Mouse (Mus musculus): ENCODE results near the gene Ylpm1. TPM values are rescaled to one million over a fixed set of nuclear protein-coding genes. Genes with fewer than 3 reads are reported as not detected.

Gene Ylpm1
- total and polyA plus RNA-seq, 2 experiments from 2014 or later: 29.2 to 43.2 TPM

- Histone ChIP-seq H3K4me1 (ENCODE audit: insufficient read depth, low read length) (0 out of 2 replicates have a peak, but pooled peaks cover 3% of the 10 kb centered on the region), H3K9me3 (ENCODE audit: low read length) (no peaks in the 10 kb centered on the region), H3K27me3 (ENCODE audit: insufficient read depth, low read length) (no peaks in the 10 kb centered on the region), H3K4me2 (ENCODE audit: low read depth, low read length, poor library complexity, severe bottlenecking) (no peak overlapping the region), H3K27ac (ENCODE audit: low read depth, low read length) (no peak overlapping the region; the same call in 1 of the 2 replicates), H3K4me3 (ENCODE audit: low read depth, low read length) (no peak overlapping the region), H3K9ac (replicated peaks; ENCODE audit: low read length, poor library complexity, severe bottlenecking) (no peak overlapping the region), H3K36me3 (ENCODE audit: insufficient read depth, low read length) (no peaks in the 10 kb centered on the region)
- ATAC-seq (ENCODE audit: low FRiP score): no peak
- no peak for DNase-seq (ENCODE audit: low spot score)
- 84% methylated on average over 11 of the region's 11 CpGs for WGBS
- TF ChIP-seq CTCF (IDR thresholded peaks at IDR 0.05): no peak
Measured at GRCm38 (mm10) chr12:85095146-85095545, 99.0 kb downstream of the Ylpm1 start.

GRCm38 (mm10) chr12:85095859-85096258 lies 99.7 kb downstream of the Ylpm1 start:
- Histone ChIP-seq H3K4me2 (ENCODE audit: low read depth, low read length, poor library complexity, severe bottlenecking) (no peak overlapping the region), H3K36me3 (ENCODE audit: insufficient read depth, low read length) (no peaks in the 10 kb centered on the region), H3K4me1 (ENCODE audit: insufficient read depth, low read length) (0 out of 2 replicates have a peak, but pooled peaks cover 3% of the 10 kb centered on the region), H3K27me3 (ENCODE audit: insufficient read depth, low read length) (no peaks in the 10 kb centered on the region), H3K9me3 (ENCODE audit: low read length) (no peaks in the 10 kb centered on the region), H3K9ac (replicated peaks; ENCODE audit: low read length, poor library complexity, severe bottlenecking) (no peak overlapping the region), H3K27ac (ENCODE audit: low read depth, low read length) (no peak overlapping the region), H3K4me3 (ENCODE audit: low read depth, low read length) (no peak overlapping the region)
- TF ChIP-seq CTCF (IDR thresholded peaks at IDR 0.05): no peak
- no peak for DNase-seq (ENCODE audit: low spot score)
- no peak for ATAC-seq (ENCODE audit: low FRiP score)
- 74% methylated on average over 7 of the region's 7 CpGs for WGBS

DNA sequence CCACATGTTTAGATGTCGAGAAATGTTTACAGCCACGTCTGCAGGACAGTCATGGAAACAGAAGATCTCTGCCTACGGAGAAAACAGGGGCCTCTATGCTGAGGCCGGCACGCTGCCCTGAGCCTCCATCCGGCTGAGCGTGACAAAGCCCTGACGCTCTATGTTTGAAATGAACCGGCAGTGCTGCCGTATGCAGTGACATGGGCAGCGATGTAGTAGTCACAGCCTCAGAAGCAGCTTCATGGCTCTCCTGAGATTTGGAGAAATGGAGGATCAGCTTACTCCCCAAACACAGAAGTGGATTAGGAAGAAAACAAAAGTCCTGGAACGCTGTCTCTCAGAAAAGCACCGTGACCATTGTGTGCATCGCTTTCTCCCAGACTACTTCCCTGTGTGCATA lies 104.9 kb downstream of the Ylpm1 start:
- Histone ChIP-seq H3K27ac (ENCODE audit: low read depth, low read length) (no peak overlapping the region), H3K4me1 (ENCODE audit: insufficient read depth, low read length) (no peaks in the 10 kb centered on the region), H3K9ac (replicated peaks; ENCODE audit: low read length, poor library complexity, severe bottlenecking) (no peak overlapping the region; the same call in 1 of the 2 replicates), H3K4me2 (ENCODE audit: low read depth, low read length, poor library complexity, severe bottlenecking) (0 out of 2 replicates have a peak overlapping the region, but pooled peaks have one; percentile 15), H3K4me3 (ENCODE audit: low read depth, low read length) (no peak overlapping the region), H3K27me3 (ENCODE audit: insufficient read depth, low read length) (no peaks in the 10 kb centered on the region), H3K9me3 (ENCODE audit: low read length) (no peaks in the 10 kb centered on the region), H3K36me3 (ENCODE audit: insufficient read depth, low read length) (no peaks in the 10 kb centered on the region)
- no peak for TF ChIP-seq CTCF (IDR thresholded peaks at IDR 0.05)
- 15% methylated on average over 14 of the region's 14 CpGs for WGBS
- DNase-seq (ENCODE audit: low spot score): peak; percentile 6
- ATAC-seq (ENCODE audit: low FRiP score): no peak

DNA sequence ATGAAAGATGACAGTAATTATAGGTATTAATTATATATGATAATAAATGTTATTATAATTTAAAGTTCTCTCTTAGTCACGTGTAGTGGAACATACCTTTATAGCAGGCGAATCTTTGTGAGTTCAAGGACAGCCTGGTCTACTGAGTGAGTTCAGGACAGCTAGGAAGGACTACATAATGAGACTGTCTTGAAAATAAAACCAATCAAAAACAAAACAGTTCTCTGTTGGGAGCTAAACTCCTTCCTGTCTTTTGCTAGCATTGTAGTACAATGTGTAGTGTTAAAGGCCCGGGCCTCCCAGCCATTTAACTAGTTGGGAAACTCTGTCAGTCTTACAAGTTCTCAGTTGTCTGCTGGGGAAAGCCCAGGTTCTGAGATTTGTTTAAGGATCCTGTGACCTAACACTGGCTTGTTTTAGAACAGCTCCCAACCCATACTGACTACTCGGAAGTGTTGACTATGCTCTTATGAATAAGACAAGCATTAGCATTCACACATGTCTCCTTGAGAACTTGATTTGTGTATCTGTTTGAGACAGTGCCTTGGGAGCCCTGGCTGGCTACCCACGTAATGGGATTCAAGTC lies 105.5 kb downstream of the Ylpm1 start:
- no peak for ATAC-seq (ENCODE audit: low FRiP score)
- H3K27ac ChIP-seq (ENCODE audit: low read depth, low read length): no peak overlapping the region
- no peaks in the 10 kb centered on the region for H3K9me3 ChIP-seq (ENCODE audit: low read length)
- no peaks in the 10 kb centered on the region for H3K36me3 ChIP-seq (ENCODE audit: insufficient read depth, low read length)
- H3K4me1 ChIP-seq (ENCODE audit: insufficient read depth, low read length): no peaks in the 10 kb centered on the region
- no peak for DNase-seq (ENCODE audit: low spot score)
- WGBS: 70% methylated on average over 5 of the region's 5 CpGs
- H3K9ac ChIP-seq (replicated peaks; ENCODE audit: low read length, poor library complexity, severe bottlenecking): no peak overlapping the region
- H3K4me3 ChIP-seq (ENCODE audit: low read depth, low read length): no peak overlapping the region
- TF ChIP-seq CTCF (IDR thresholded peaks at IDR 0.05): no peak
- no peaks in the 10 kb centered on the region for H3K27me3 ChIP-seq (ENCODE audit: insufficient read depth, low read length)
- no peak overlapping the region for H3K4me2 ChIP-seq (ENCODE audit: low read depth, low read length, poor library complexity, severe bottlenecking)

DNA sequence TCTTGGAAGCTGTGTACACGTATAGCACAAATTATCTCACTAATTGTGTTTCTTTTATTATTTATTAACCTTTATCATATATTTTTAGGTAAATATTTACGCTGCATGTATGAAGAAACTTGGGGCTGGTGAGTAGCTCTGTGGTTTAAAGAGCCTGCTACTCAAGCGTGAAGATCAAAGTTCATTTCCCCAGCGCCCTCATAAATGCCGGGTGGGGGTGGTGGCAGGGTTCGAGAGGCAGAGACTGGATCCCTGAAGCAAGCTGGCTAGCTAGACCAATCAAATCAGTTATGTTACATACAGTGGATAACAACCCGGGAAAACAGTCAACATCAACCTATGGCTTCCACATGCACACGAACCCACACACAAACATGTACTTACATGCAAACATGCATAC lies 107.0 kb downstream of the Ylpm1 start:
- ATAC-seq (ENCODE audit: low FRiP score) (no peak), DNase-seq (ENCODE audit: low spot score) (no peak)
- Histone ChIP-seq H3K4me3 (ENCODE audit: low read depth, low read length) (no peak overlapping the region), H3K9ac (replicated peaks; ENCODE audit: low read length, poor library complexity, severe bottlenecking) (no peak overlapping the region), H3K27ac (ENCODE audit: low read depth, low read length) (no peak overlapping the region), H3K27me3 (ENCODE audit: insufficient read depth, low read length) (no peaks in the 10 kb centered on the region), H3K4me1 (ENCODE audit: insufficient read depth, low read length) (no peaks in the 10 kb centered on the region), H3K4me2 (ENCODE audit: low read depth, low read length, poor library complexity, severe bottlenecking) (no peak overlapping the region), H3K36me3 (ENCODE audit: insufficient read depth, low read length) (no peaks in the 10 kb centered on the region), H3K9me3 (ENCODE audit: low read length) (no peaks in the 10 kb centered on the region)
- WGBS: 82% methylated on average over 8 of the region's 8 CpGs
- no peak for TF ChIP-seq CTCF (IDR thresholded peaks at IDR 0.05)

- Histone ChIP-seq H3K36me3 (ENCODE audit: insufficient read depth, low read length) (no peaks in the 10 kb centered on the region), H3K4me2 (ENCODE audit: low read depth, low read length, poor library complexity, severe bottlenecking) (no peak overlapping the region), H3K9me3 (ENCODE audit: low read length) (no peaks in the 10 kb centered on the region), H3K9ac (replicated peaks; ENCODE audit: low read length, poor library complexity, severe bottlenecking) (no peak overlapping the region), H3K4me1 (ENCODE audit: insufficient read depth, low read length) (no peaks in the 10 kb centered on the region; the same call in 1 of the 2 replicates), H3K4me3 (ENCODE audit: low read depth, low read length) (no peak overlapping the region), H3K27ac (ENCODE audit: low read depth, low read length) (no peak overlapping the region), H3K27me3 (ENCODE audit: insufficient read depth, low read length) (no peaks in the 10 kb centered on the region)
- WGBS: 88% methylated on average over 8 of the region's 8 CpGs
- ATAC-seq (ENCODE audit: low FRiP score) (no peak), DNase-seq (ENCODE audit: low spot score) (no peak)
- TF ChIP-seq CTCF (IDR thresholded peaks at IDR 0.05): no peak
Measured at GRCm38 (mm10) chr12:85104789-85105188, 108.7 kb downstream of the Ylpm1 start.
